Mouse (Mus musculus): ENCODE data around the gene Adgrb3. TPM values are rescaled to one million over a fixed set of nuclear protein-coding genes. Genes with fewer than 3 reads are reported as not detected.
"Not testable (repeated sequence)": the region's sequence is repeated elsewhere in the genome, so short reads cannot be mapped to it uniquely, and the experiment has no call there.

Gene Adgrb3
- polyA plus RNA-seq, 1 experiment: not detected

DNA sequence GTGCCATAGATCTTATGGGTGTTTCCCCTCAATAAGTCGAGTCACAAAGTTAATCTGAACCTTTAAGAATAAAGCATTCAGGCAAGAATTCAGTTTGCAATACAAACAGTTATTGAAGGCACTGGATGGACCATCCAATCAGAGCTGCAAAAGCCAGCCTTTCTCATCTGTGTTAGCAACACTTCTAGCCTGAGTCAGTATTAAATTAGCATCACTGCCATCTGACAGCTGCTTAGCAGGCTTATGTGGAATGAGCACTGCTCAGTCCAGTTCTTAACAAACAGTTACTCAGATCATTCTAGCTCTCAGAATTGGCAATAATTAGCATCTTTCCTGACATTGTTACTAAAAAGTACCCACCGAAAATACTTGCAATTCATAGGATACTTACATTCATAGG, 339.3 kb downstream of the Adgrb3 start:
- H3K4me1 ChIP-seq (ENCODE audit: control insufficient read depth, insufficient read depth, low read length): no peaks in the 10 kb centered on the region
- no peak overlapping the region for H3K4me3 ChIP-seq (ENCODE audit: insufficient read depth, low read length)
- no peak overlapping the region for H3K27ac ChIP-seq (ENCODE audit: insufficient read depth, low read depth, low read length)
- TF ChIP-seq POLR2A (IDR thresholded peaks at IDR 0.05; ENCODE audit: borderline replicate concordance, low read depth, low read length) (no peak), CTCF (IDR thresholded peaks at IDR 0.05; ENCODE audit: low read depth, low read length) (no peak)

DNA sequence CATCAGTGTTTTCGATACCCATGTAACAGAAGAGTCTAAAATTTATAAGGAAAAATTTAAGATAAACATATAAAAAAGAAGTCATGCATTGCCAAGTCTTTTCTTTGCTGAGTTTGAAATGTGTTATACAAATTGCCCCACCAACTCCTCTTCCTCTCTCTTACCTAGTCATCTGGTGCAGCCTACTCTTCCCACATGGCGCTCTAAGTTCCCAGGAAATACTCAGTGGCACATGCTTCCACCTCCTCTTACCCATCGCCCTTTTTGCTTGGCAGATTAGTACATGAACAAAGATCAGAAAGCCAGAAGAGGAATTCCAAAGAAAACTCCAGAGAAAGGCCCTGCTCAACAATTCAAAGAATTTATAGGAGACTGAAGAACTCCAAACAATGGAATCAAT, 353.8 kb downstream of the Adgrb3 start:
- TF ChIP-seq CTCF (IDR thresholded peaks at IDR 0.05; ENCODE audit: low read depth, low read length) (no peak), POLR2A (IDR thresholded peaks at IDR 0.05; ENCODE audit: borderline replicate concordance, low read depth, low read length) (no peak)
- no peak overlapping the region for H3K4me3 ChIP-seq (ENCODE audit: insufficient read depth, low read length)
- no peaks in the 10 kb centered on the region for H3K4me1 ChIP-seq (ENCODE audit: control insufficient read depth, insufficient read depth, low read length)
- H3K27ac ChIP-seq (ENCODE audit: insufficient read depth, low read depth, low read length): no peak overlapping the region

DNA sequence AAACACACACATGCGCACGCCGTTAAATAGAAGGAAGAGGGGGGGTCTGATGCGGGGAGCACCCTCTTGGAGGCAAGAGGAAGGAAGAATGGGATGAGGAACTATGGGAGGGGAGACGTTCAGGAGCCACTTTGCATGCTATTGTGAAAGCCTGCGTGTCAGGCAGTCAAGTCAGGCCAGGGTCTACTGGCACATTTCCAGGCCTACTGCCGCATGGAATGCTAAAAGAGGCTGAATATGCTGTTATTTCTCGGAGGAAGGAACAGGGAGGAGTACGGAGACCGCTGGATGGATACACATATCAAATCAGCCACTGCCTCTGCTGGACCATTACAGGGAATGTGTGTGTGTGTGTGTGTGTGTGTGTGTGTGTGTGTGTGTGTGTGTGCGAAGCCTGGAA, 355.0 kb downstream of the Adgrb3 start:
- Histone ChIP-seq H3K4me1 (ENCODE audit: control insufficient read depth, insufficient read depth, low read length) (no peaks in the 10 kb centered on the region), H3K27ac (ENCODE audit: insufficient read depth, low read depth, low read length) (no peak overlapping the region), H3K4me3 (ENCODE audit: insufficient read depth, low read length) (no peak overlapping the region)
- TF ChIP-seq POLR2A (IDR thresholded peaks at IDR 0.05; ENCODE audit: borderline replicate concordance, low read depth, low read length) (no peak), CTCF (IDR thresholded peaks at IDR 0.05; ENCODE audit: low read depth, low read length) (no peak)

DNA sequence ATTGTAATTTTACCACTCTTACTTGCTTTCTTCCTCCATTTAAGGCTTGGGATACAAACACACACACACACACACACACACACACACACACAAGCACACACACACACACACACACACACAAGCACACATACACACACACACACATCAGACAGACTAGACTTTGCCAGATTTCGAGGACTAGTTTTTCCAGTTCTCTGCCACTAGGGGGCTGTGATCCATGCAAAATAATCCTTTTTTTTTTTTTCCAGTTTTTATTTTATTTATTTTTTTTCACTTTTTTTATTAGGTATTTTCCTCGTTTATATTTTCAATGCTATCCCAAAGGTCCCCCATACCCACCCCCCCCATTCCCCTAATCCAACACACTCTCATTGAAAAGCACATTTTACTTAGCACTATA, 357.9 kb downstream of the Adgrb3 start:
- not testable (repeated sequence) for H3K27ac ChIP-seq (ENCODE audit: insufficient read depth, low read depth, low read length); H3K4me3 ChIP-seq (ENCODE audit: insufficient read depth, low read length); H3K4me1 ChIP-seq (ENCODE audit: control insufficient read depth, insufficient read depth, low read length)

DNA sequence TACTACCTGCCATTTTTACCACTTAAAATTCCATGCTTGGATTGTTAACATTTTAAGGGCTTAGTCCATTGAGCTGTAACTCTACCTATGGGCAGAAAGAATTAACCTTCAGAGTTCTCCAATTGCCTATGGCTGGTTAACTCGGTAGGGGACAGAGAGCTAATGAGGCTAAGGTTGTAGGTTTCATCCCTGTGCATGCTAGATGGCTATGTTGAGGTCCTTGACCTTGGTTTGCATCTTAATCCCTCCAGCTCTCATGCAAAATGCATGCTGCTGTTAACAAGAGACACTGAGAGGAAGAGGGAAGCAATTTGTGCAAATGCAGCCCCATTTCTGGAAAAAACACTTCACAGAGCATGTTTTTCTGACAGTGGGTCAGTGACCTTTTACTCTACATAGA, 366.9 kb downstream of the Adgrb3 start:
- H3K4me1 ChIP-seq (ENCODE audit: control insufficient read depth, insufficient read depth, low read length): no peaks in the 10 kb centered on the region
- no peak overlapping the region for H3K27ac ChIP-seq (ENCODE audit: insufficient read depth, low read depth, low read length)
- H3K4me3 ChIP-seq (ENCODE audit: insufficient read depth, low read length): no peak overlapping the region
- TF ChIP-seq POLR2A (IDR thresholded peaks at IDR 0.05; ENCODE audit: borderline replicate concordance, low read depth, low read length) (no peak), CTCF (IDR thresholded peaks at IDR 0.05; ENCODE audit: low read depth, low read length) (no peak)

DNA sequence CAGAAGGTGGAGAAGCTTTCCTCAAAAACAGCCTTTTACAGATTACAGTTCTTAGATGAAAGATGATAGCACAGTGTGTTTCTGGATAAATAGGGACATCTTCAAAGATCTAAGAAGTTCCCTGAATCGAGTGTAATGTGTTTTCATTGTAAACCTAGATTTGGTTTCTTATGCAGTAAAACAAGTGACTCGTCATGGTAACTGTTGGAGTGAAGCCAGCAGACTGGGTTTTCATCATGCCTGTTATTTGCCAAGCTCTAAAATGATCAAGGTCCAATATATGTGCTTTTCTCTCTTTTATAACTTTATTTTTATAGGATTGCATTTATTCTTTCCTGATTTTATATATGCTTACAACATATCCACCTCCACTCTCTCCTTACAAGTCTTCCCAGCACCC, 394.0 kb downstream of the Adgrb3 start:
- no peak overlapping the region for H3K27ac ChIP-seq (ENCODE audit: insufficient read depth, low read depth, low read length)

DNA sequence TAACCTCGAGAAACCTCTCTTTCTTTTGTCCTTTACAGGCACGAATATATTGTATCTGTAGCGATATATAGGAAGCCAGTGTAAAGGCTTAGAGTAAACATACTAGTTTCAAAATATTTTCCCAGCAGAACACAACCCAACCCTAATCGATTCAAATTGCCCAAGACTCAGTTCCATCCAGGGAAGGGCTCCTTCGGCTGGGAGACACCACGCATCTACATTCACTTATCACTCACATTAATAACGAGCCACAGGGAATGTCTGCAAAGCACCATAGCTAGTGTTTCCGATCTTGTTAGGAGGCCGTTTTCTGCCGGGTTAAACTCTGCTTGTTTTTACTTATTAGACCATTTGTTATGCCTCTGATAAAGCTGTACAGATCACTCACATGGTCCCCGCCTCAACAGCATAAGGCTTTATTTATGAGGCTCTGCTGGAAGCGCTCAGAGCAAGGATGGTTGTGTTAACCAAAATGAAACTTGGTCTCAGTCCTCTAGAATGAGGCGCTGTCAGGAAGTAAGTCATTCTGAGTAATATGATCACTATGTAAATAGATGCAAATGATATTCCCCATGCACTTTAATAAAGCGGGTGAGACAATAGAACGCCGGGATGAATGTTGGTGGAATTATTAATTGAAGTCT, 399.2 kb downstream of the Adgrb3 start:
- TF ChIP-seq CTCF (IDR thresholded peaks at IDR 0.05; ENCODE audit: low read depth, low read length) (no peak), POLR2A (IDR thresholded peaks at IDR 0.05; ENCODE audit: borderline replicate concordance, low read depth, low read length) (no peak)
- H3K27ac ChIP-seq (ENCODE audit: insufficient read depth, low read depth, low read length): no peak overlapping the region
- no peaks in the 10 kb centered on the region for H3K4me1 ChIP-seq (ENCODE audit: control insufficient read depth, insufficient read depth, low read length)
- no peak overlapping the region for H3K4me3 ChIP-seq (ENCODE audit: insufficient read depth, low read length)

More for the DNA sequence above, 394.0 kb downstream of the Adgrb3 start:
- no peak for TF ChIP-seq POLR2A (IDR thresholded peaks at IDR 0.05; ENCODE audit: borderline replicate concordance, low read depth, low read length)
- no peak for TF ChIP-seq CTCF (IDR thresholded peaks at IDR 0.05; ENCODE audit: low read depth, low read length)
- H3K4me1 ChIP-seq (ENCODE audit: control insufficient read depth, insufficient read depth, low read length): no peaks in the 10 kb centered on the region
- H3K4me3 ChIP-seq (ENCODE audit: insufficient read depth, low read length): no peak overlapping the region

DNA sequence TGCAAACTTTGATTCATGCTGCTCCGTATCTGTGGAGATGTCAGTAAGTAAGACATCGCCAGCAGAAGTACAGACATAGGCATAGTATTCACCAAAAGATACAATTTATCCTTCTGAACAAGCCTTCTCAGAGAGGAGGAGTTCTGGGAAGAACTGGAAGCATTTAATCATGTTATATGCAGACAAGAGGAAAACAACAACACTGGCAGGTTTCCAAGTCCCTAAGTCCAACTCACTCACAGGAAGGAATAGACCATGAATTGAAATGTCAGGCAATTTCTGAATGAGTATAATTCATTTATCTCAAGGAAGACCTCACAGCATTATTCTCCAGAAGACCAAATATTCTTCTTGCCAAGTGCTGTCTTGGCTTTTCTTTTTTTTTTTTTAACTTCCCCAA, 408.8 kb downstream of the Adgrb3 start:
- no peak for TF ChIP-seq POLR2A (IDR thresholded peaks at IDR 0.05; ENCODE audit: borderline replicate concordance, low read depth, low read length)
- TF ChIP-seq CTCF (IDR thresholded peaks at IDR 0.05; ENCODE audit: low read depth, low read length): no peak
- no peak overlapping the region for H3K27ac ChIP-seq (ENCODE audit: insufficient read depth, low read depth, low read length)

DNA sequence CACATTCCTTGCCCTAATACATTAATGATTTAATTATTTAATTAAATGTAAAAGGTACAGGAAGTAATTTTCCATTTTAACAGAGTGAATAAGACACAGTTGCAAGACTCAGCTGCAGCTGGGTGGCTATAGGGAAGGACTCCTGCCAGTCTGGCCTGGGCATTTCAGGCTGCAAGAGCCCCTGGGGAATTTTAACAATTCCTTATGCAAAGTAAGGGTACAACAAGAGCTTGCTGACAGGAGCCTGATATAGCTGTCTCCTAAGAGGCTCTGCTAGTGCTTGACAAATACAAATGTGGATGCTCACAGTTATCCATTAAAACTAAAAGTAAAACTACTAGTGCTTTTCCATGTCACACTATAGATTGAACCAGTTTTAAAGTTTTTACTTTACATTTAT, 410.1 kb downstream of the Adgrb3 start:
- Histone ChIP-seq H3K27ac (ENCODE audit: insufficient read depth, low read depth, low read length) (no peak overlapping the region), H3K4me3 (ENCODE audit: insufficient read depth, low read length) (no peak overlapping the region), H3K4me1 (ENCODE audit: control insufficient read depth, insufficient read depth, low read length) (no peaks in the 10 kb centered on the region)
- no peak for TF ChIP-seq CTCF (IDR thresholded peaks at IDR 0.05; ENCODE audit: low read depth, low read length)
- no peak for TF ChIP-seq POLR2A (IDR thresholded peaks at IDR 0.05; ENCODE audit: borderline replicate concordance, low read depth, low read length)

More for the DNA sequence above, 408.8 kb downstream of the Adgrb3 start:
- H3K4me3 ChIP-seq (ENCODE audit: insufficient read depth, low read length): no peak overlapping the region
- no peaks in the 10 kb centered on the region for H3K4me1 ChIP-seq (ENCODE audit: control insufficient read depth, insufficient read depth, low read length)

DNA sequence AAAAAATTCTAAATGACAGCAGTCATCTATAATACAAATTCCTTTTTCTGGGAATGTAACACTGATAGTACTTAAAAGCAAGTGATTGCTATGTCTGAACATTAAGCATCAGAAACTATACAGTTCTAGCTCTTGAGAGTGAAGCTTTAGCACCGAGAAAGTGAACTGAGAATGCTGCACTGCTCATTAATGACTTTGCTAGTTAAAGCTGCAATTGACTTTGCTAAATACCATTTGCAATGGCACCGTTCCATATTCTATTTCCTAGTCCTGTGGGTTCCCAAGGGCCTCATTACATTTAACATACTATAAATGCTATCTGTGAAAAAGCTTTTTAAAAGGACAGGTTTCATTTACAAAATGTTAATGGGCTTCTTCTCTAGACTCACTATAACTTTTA, 414.4 kb downstream of the Adgrb3 start:
- Histone ChIP-seq H3K27ac (ENCODE audit: insufficient read depth, low read depth, low read length) (no peak overlapping the region), H3K4me1 (ENCODE audit: control insufficient read depth, insufficient read depth, low read length) (no peaks in the 10 kb centered on the region), H3K4me3 (ENCODE audit: insufficient read depth, low read length) (no peak overlapping the region)
- TF ChIP-seq CTCF (IDR thresholded peaks at IDR 0.05; ENCODE audit: low read depth, low read length): no peak
- TF ChIP-seq POLR2A (IDR thresholded peaks at IDR 0.05; ENCODE audit: borderline replicate concordance, low read depth, low read length): no peak

DNA sequence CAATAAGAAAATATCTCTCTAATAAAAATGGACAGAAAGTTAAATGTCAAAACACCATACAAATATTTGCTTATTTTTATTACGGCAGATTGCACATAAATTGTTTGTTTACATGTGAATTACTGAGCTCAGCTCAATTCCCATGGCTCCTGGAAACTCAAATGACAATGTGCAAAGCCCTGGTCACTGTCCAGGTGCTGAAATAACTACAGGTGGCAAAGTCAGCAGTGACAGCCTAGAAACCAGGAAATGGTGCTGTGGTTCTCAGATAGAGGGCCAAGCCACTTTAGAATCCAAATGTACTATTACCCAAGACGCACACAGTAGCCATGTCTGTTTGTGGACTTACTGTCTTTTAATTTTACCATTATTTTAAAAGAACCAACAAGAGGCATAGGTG, 465.3 kb downstream of the Adgrb3 start:
- TF ChIP-seq CTCF (IDR thresholded peaks at IDR 0.05; ENCODE audit: low read depth, low read length) (no peak), POLR2A (IDR thresholded peaks at IDR 0.05; ENCODE audit: borderline replicate concordance, low read depth, low read length) (no peak)
- no peaks in the 10 kb centered on the region for H3K4me1 ChIP-seq (ENCODE audit: control insufficient read depth, insufficient read depth, low read length)
- no peak overlapping the region for H3K4me3 ChIP-seq (ENCODE audit: insufficient read depth, low read length)
- H3K27ac ChIP-seq (ENCODE audit: insufficient read depth, low read depth, low read length): no peak overlapping the region
